15 mouse cellular contexts compared by ENCODE assay signal in the genomic region with DNA sequence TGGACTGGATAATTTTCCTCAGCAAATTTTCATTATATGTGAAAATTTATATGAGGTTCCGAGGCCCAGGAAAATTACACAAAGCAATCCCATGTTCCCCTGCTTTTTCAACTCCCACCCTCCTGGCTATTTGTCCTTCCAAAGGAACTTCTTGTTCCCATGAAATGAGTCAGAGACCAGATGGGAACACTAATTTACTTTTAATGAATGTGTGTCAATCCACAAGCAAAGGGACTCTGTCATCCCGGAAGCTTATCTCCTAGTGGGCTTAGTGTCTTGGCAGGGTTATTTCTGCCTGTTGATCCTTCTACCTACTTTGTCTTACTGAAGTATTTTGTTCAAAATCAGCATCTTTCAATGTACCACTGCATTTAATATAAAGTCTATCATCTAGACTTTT.
DNase-seq lines count a peak whose midpoint lies in the region; ATAC-seq lines count a peak whose summit lies in the region.
"Had no signal": no experiment of that assay in that cellular context is flagged by ENCODE, and none has a peak within 500 bp of the region (broad histone marks: within the 10 kb centered on the region; RNA-seq: fewer than 3 reads in every experiment).

No protein-coding gene starts in this region.

- DNase-seq in heart, adult 18-20 months: peak; percentile 20 to 54
- no peak for DNase-seq in heart, postnatal 14 days
- peak; percentile 12 to 18 for DNase-seq in heart, postnatal 10 days
- DNase-seq in heart, postnatal 4 days: no peak
- peak; percentile 8 for DNase-seq in MN1 (ENCODE audit: low spot score)
- peak; percentile 8 for DNase-seq in retina, embryonic 14.5 days (ENCODE audit: low spot score)
- DNase-seq: adrenal gland, adult 8-10 months; adrenal gland, postnatal 36 days; cerebellum, adult 2 months; cerebellum, postnatal 10 days; gastrocnemius, postnatal 10 days; kidney, adult 18-20 months had no signal

- ATAC-seq in megakaryocyte-erythroid progenitor cell, adult 5-6 weeks (replicated peaks; ENCODE audit: low FRiP score, low TSS enrichment, poor library complexity, severe bottlenecking): no peak
- ATAC-seq: forebrain, embryonic 15.5 days; intestine, embryonic 15.5 days had no signal

- intact Hi-C loops in heart, postnatal 14 days (cut with DNase I): no loop called here
- intact Hi-C loops in heart, postnatal 10 days (cut with DNase I): loop anchor here (10.0 kb wide), 1 partner anchor 586 kb away; a partner anchor contains a TSS

Comparison
In these comparisons a context has a peak if more than half of its experiments do, and no peak if none do; other contexts are left out.
1. DNase-seq: peak in heart, adult 18-20 months (2 of 2), heart, postnatal 10 days (2 of 2), MN1 (single experiment) and retina, embryonic 14.5 days (single experiment); none in heart, postnatal 14 days (0 of 2) and heart, postnatal 4 days (single experiment).